Mouse (Mus musculus) neural tube, embryonic 15.5 days (tissue): ENCODE measurements at regions not wholly inside any gene's neighbourhood (a gene's known extent, or its start where the extent isn't known, plus 50 kb on each side); places are given as distances from the start of the nearest gene placed in this dataset.
A peak's percentile ranks its signal among the peaks of the same experiment; 100 is the strongest.
"Not testable (repeated sequence)": the region's sequence is repeated elsewhere in the genome, so short reads cannot be mapped to it uniquely, and the experiment has no call there.

Source experiments
- ATAC-seq: fragments of 200-750 bp; cut with Nextera tagmentation; 2 replicates; pipeline ENCODE4 v1.8.0; 2017; ENCODE audit warnings: mild to moderate bottlenecking, moderate TSS enrichment, moderate library complexity; ENCODE audit not compliant: low FRiP score
- H3K27ac ChIP-seq: fragments of 300-500 bp; sonication (generic); replicated peaks from 2 replicates; pipeline ENCODE4 v1.5.1; 2015; ENCODE audit warnings: mild to moderate bottlenecking, inconsistent platforms
- H3K27me3 ChIP-seq: fragments of 300-500 bp; sonication (generic); replicated peaks from 2 replicates; pipeline ENCODE4 v1.6.1; 2015; ENCODE audit warnings: inconsistent platforms
- H3K36me3 ChIP-seq: fragments of 300-500 bp; sonication (generic); 2 replicates; pipeline ENCODE4 v1.6.1; 2015; ENCODE audit warnings: inconsistent platforms
- H3K4me1 ChIP-seq: fragments of 300-500 bp; sonication (generic); 2 replicates; pipeline ENCODE4 v1.6.1; 2015; ENCODE audit warnings: inconsistent platforms
- H3K4me2 ChIP-seq: fragments of 300-500 bp; sonication (generic); 2 replicates; pipeline ENCODE4 v1.6.1; 2015; ENCODE audit warnings: inconsistent platforms, mild to moderate bottlenecking, moderate library complexity
- H3K4me3 ChIP-seq: fragments of 300-500 bp; sonication (generic); replicated peaks from 2 replicates; pipeline ENCODE4 v1.5.1; 2015; ENCODE audit warnings: mild to moderate bottlenecking, inconsistent platforms
- H3K9ac ChIP-seq: fragments of 300-500 bp; sonication (generic); replicated peaks from 2 replicates; pipeline ENCODE4 v1.6.1; 2015; ENCODE audit warnings: mild to moderate bottlenecking, inconsistent platforms
- H3K9me3 ChIP-seq: fragments of 300-500 bp; sonication (generic); replicated peaks from 2 replicates; pipeline ENCODE4 v1.6.1; 2016; ENCODE audit warnings: inconsistent platforms
- WGBS: fragments of 180-500 bp; shearing (Covaris S2); methylation state at CpG from one replicate; pipeline ENCODE4 v1.1.7; 2015; ENCODE audit warnings: mixed read lengths; 5-methylcytosine and 5-hydroxymethylcytosine counted together

- Histone ChIP-seq H3K4me1 (no peaks in the 10 kb centered on the region), H3K9ac (no peak overlapping the region), H3K27me3 (no peaks in the 10 kb centered on the region), H3K27ac (no peak overlapping the region), H3K9me3 (no peaks in the 10 kb centered on the region), H3K4me2 (no peak overlapping the region), H3K4me3 (no peak overlapping the region), H3K36me3 (no peaks in the 10 kb centered on the region)
- WGBS = 89% methylated on average over 1 of the region's 1 CpGs
- no peak for ATAC-seq
Observed at GRCm38 (mm10) chr13:7007091-7007490, 358.5 kb upstream of the Pfkp start.

GRCm38 (mm10) chr13:6998508-6999278 lies 350.1 kb upstream of the Pfkp start:
- H3K27ac ChIP-seq, H3K36me3 ChIP-seq, H3K9me3 ChIP-seq, H3K9ac ChIP-seq, H3K4me2 ChIP-seq, H3K27me3 ChIP-seq, H3K4me1 ChIP-seq, H3K4me3 ChIP-seq, ATAC-seq: not testable (repeated sequence)
- WGBS = 58% methylated on average over 10 of the region's 10 CpGs

GRCm38 (mm10) chr13:6998094-6998493 lies 349.5 kb upstream of the Pfkp start:
- no peak overlapping the region for H3K9ac ChIP-seq
- 86% methylated on average over 9 of the region's 9 CpGs for WGBS
- H3K36me3 ChIP-seq = no peaks in the 10 kb centered on the region
- no peak overlapping the region for H3K4me3 ChIP-seq
- no peak for ATAC-seq
- H3K4me2 ChIP-seq = no peak overlapping the region
- H3K27ac ChIP-seq = no peak overlapping the region
- no peaks in the 10 kb centered on the region for H3K27me3 ChIP-seq
- H3K4me1 ChIP-seq = no peaks in the 10 kb centered on the region
- no peaks in the 10 kb centered on the region for H3K9me3 ChIP-seq

GRCm38 (mm10) chr13:6992323-6992994 lies 343.9 kb upstream of the Pfkp start:
- H3K36me3 ChIP-seq = no peaks in the 10 kb centered on the region
- H3K4me1 ChIP-seq = no peaks in the 10 kb centered on the region
- no peak overlapping the region for H3K4me3 ChIP-seq
- no peak overlapping the region for H3K9ac ChIP-seq
- H3K27me3 ChIP-seq = no peaks in the 10 kb centered on the region
- no peak overlapping the region for H3K27ac ChIP-seq
- H3K4me2 ChIP-seq = no peak overlapping the region
- ATAC-seq = no peak
- no peaks in the 10 kb centered on the region for H3K9me3 ChIP-seq
- 44% methylated on average over 12 of the region's 12 CpGs for WGBS

- 13% methylated on average over 2 of the region's 2 CpGs for WGBS
- H3K4me1 ChIP-seq = no peaks in the 10 kb centered on the region
- ATAC-seq = no peak
Observed at GRCm38 (mm10) chr13:6991714-6992113, 343.1 kb upstream of the Pfkp start.

GRCm38 (mm10) chr13:6985012-6985996 lies 336.7 kb upstream of the Pfkp start:
- Histone ChIP-seq H3K27me3 (no peaks in the 10 kb centered on the region), H3K9me3 (no peaks in the 10 kb centered on the region), H3K9ac (no peak overlapping the region), H3K36me3 (no peaks in the 10 kb centered on the region), H3K27ac (no peak overlapping the region), H3K4me1 (no peaks in the 10 kb centered on the region), H3K4me2 (no peak overlapping the region), H3K4me3 (no peak overlapping the region)
- ATAC-seq = peak; percentile 14; the same call in 1 of the 2 replicates
- 66% methylated on average over 23 of the region's 23 CpGs for WGBS

More at GRCm38 (mm10) chr13:6991714-6992113, 343.1 kb upstream of the Pfkp start:
- Histone ChIP-seq H3K9me3 (no peaks in the 10 kb centered on the region), H3K27ac (no peak overlapping the region), H3K4me3 (no peak overlapping the region), H3K4me2 (no peak overlapping the region), H3K27me3 (no peaks in the 10 kb centered on the region), H3K36me3 (no peaks in the 10 kb centered on the region), H3K9ac (no peak overlapping the region)

- no peaks in the 10 kb centered on the region for H3K36me3 ChIP-seq
- no peak for ATAC-seq
- H3K4me2 ChIP-seq = no peak overlapping the region
- no peaks in the 10 kb centered on the region for H3K27me3 ChIP-seq
- H3K4me1 ChIP-seq = no peaks in the 10 kb centered on the region
- no peak overlapping the region for H3K4me3 ChIP-seq
- H3K9ac ChIP-seq = no peak overlapping the region
- 48% methylated on average over 3 of the region's 3 CpGs for WGBS
- no peak overlapping the region for H3K27ac ChIP-seq
- H3K9me3 ChIP-seq = no peaks in the 10 kb centered on the region
Observed at GRCm38 (mm10) chr13:6955713-6956112, 307.1 kb upstream of the Pfkp start.

- H3K36me3 ChIP-seq = no peaks in the 10 kb centered on the region
- no peak overlapping the region for H3K4me2 ChIP-seq
- no peak overlapping the region for H3K4me3 ChIP-seq
- H3K27me3 ChIP-seq = no peaks in the 10 kb centered on the region
- no peaks in the 10 kb centered on the region for H3K9me3 ChIP-seq
- no peak for ATAC-seq
- no peak overlapping the region for H3K9ac ChIP-seq
- no peak overlapping the region for H3K27ac ChIP-seq
- no peaks in the 10 kb centered on the region for H3K4me1 ChIP-seq
Observed at GRCm38 (mm10) chr13:6924136-6924535, 275.6 kb upstream of the Pfkp start.

- no peaks in the 10 kb centered on the region for H3K9me3 ChIP-seq
- no peak overlapping the region for H3K9ac ChIP-seq
- no peaks in the 10 kb centered on the region for H3K36me3 ChIP-seq
- H3K4me1 ChIP-seq = no peaks in the 10 kb centered on the region
- no peak overlapping the region for H3K4me3 ChIP-seq
- ATAC-seq = no peak
- H3K27ac ChIP-seq = no peak overlapping the region
- H3K4me2 ChIP-seq = no peak overlapping the region
- H3K27me3 ChIP-seq = no peaks in the 10 kb centered on the region
- 30% methylated on average over 2 of the region's 2 CpGs for WGBS
Observed at GRCm38 (mm10) chr13:6922357-6922721, 273.8 kb upstream of the Pfkp start.

GRCm38 (mm10) chr13:6921691-6922356 lies 273.2 kb upstream of the Pfkp start:
- no peak for ATAC-seq
- Histone ChIP-seq H3K4me2 (no peak overlapping the region), H3K27me3 (no peaks in the 10 kb centered on the region), H3K9ac (no peak overlapping the region), H3K27ac (no peak overlapping the region), H3K4me3 (no peak overlapping the region), H3K36me3 (no peaks in the 10 kb centered on the region), H3K9me3 (no peaks in the 10 kb centered on the region), H3K4me1 (no peaks in the 10 kb centered on the region)
- whole genome bisulfite sequencing = 56% methylated on average over 6 of the region's 6 CpGs

- no peak for ATAC-seq
- no peak overlapping the region for H3K27ac ChIP-seq
- H3K4me3 ChIP-seq = no peak overlapping the region
- H3K9me3 ChIP-seq = no peaks in the 10 kb centered on the region
- H3K36me3 ChIP-seq = no peaks in the 10 kb centered on the region
- H3K4me1 ChIP-seq = no peaks in the 10 kb centered on the region
- H3K9ac ChIP-seq = no peak overlapping the region
- H3K4me2 ChIP-seq = no peak overlapping the region
- H3K27me3 ChIP-seq = no peaks in the 10 kb centered on the region
Observed at GRCm38 (mm10) chr13:6906000-6906399, 257.4 kb upstream of the Pfkp start.
